Comparison of ENCODE assay signal across 8 mouse cellular contexts in genomic region chr14:67541271-67541711, GRCm38 (mm10).
DNase-seq lines count a peak whose midpoint lies in the region; ATAC-seq lines count a peak whose summit lies in the region.
"Had no signal": no experiment of that assay in that cellular context is flagged by ENCODE, and none has a peak within 500 bp of the region (broad histone marks: within the 10 kb centered on the region; RNA-seq: fewer than 3 reads in every experiment).

No protein-coding gene starts in this region.

- H3K9ac ChIP-seq in neural tube, embryonic 11.5 days (ENCODE audit: low read length) = no peak overlapping the region
- H3K9ac ChIP-seq in intestine, embryonic 15.5 days = no peak overlapping the region

- H3K36me3 ChIP-seq in neural tube, embryonic 11.5 days (ENCODE audit: control insufficient read depth, insufficient read depth, low read length) = no peaks in the 10 kb centered on the region
- H3K36me3 ChIP-seq in intestine, embryonic 15.5 days = no peaks in the 10 kb centered on the region

- H3K9me3 ChIP-seq in neural tube, embryonic 11.5 days (ENCODE audit: control insufficient read depth, low read length) = peaks cover 6% of the 10 kb centered on the region
- H3K9me3 ChIP-seq in intestine, embryonic 15.5 days = no peaks in the 10 kb centered on the region

- no peaks in the 10 kb centered on the region for H3K27me3 ChIP-seq in neural tube, embryonic 11.5 days (ENCODE audit: control insufficient read depth, insufficient read depth, low read length)
- no peaks in the 10 kb centered on the region for H3K27me3 ChIP-seq in intestine, embryonic 15.5 days (replicated peaks)

- H3K27ac ChIP-seq in neural tube, embryonic 11.5 days (ENCODE audit: low read depth, low read length) = no peak overlapping the region; the same call in 1 of the 2 replicates
- H3K27ac ChIP-seq in intestine, embryonic 15.5 days = no peak overlapping the region

- peak; percentile 38 for DNase-seq in neural tube, embryonic 11.5 days (ENCODE audit: low spot score)
- DNase-seq in neural tube, embryonic 10.5 days (ENCODE audit: extremely low spot score, low spot score) = no peak
- peak; percentile 10 to 42 for DNase-seq in gastrocnemius, adult 8-10 months (ENCODE audit: low spot score in 2 of 2)
- DNase-seq in layer of hippocampus, adult 8-10 months (ENCODE audit: low spot score in 2 of 2) = peak; percentile 24 to 32
- DNase-seq in retina, postnatal 1 day = peak; percentile 55
- DNase-seq: kidney, adult 11 months had no signal

- peaks cover 9% of the 10 kb centered on the region; the same call in 1 of the 2 replicates for H3K4me1 ChIP-seq in neural tube, embryonic 11.5 days (ENCODE audit: control insufficient read depth, insufficient read depth, low read length)
- 0 out of 2 replicates have a peak, but pooled peaks cover 3% of the 10 kb centered on the region for H3K4me1 ChIP-seq in intestine, embryonic 15.5 days (replicated peaks)

- no peak overlapping the region for H3K4me3 ChIP-seq in neural tube, embryonic 11.5 days (ENCODE audit: low read depth, low read length)
- H3K4me3 ChIP-seq in intestine, embryonic 15.5 days (replicated peaks) = no peak overlapping the region

- 44% methylated on average over 4 of the region's 4 CpGs for WGBS in neural tube, embryonic 11.5 days
- WGBS in intestine, embryonic 15.5 days = 67% methylated on average over 4 of the region's 4 CpGs

- no peak overlapping the region for H3K4me2 ChIP-seq in neural tube, embryonic 11.5 days (ENCODE audit: low read depth)
- no peak overlapping the region for H3K4me2 ChIP-seq in intestine, embryonic 15.5 days (replicated peaks)

- no peak for ATAC-seq in neural tube, embryonic 11.5 days (ENCODE audit: insufficient read depth, low FRiP score, low TSS enrichment)
- no peak for ATAC-seq in intestine, embryonic 15.5 days
- ATAC-seq in cerebellum, adult (ENCODE audit: insufficient number of reproducible peaks, low FRiP score, low TSS enrichment) = no peak
